Mouse (Mus musculus): ENCODE data around the gene Cers6. TPM values are rescaled to one million over a fixed set of nuclear protein-coding genes. Genes with fewer than 3 reads are reported as not detected.

The Cers6 gene
- polyA plus RNA-seq, 1 experiment from 2014 or later = 28.8 TPM

GRCm38 (mm10) chr2:69047297-69047696, 186.1 kb downstream of the Cers6 start:
- Histone ChIP-seq H3K4me1 (peaks cover 20% of the 10 kb centered on the region), H3K4me3 (no peak overlapping the region), H3K36me3 (replicated peaks) (0 out of 2 replicates have a peak, but pooled peaks cover 4% of the 10 kb centered on the region), H3K9me3 (no peaks in the 10 kb centered on the region), H3K27ac (replicated peaks) (no peak overlapping the region), H3K27me3 (replicated peaks; ENCODE audit: low read depth, poor library complexity, severe bottlenecking) (no peaks in the 10 kb centered on the region)
- WGBS = 89% methylated on average over 7 of the region's 7 CpGs
- no peak for DNase-seq (ENCODE audit: low spot score)

DNA sequence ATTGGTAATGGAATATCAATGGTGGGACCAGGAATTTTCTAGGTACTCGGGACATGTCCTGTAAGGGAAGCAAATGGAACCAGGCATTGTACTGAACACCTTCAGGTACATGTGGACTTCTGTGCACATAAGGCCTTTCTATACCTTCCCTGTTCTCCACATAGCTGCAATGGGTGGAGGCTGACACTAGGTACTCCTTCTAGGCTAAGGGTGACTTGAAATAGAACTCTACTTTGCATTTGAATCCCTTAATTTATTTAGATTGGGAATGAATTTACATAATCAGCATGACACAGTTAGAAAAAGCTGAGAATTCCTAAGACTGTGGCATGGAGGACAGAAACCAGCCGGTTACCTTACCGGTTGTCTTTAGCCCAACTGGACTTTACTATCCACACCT, 186.6 kb downstream of the Cers6 start:
- Histone ChIP-seq H3K4me3 (no peak overlapping the region), H3K36me3 (replicated peaks) (0 out of 2 replicates have a peak, but pooled peaks cover 4% of the 10 kb centered on the region), H3K27me3 (replicated peaks; ENCODE audit: low read depth, poor library complexity, severe bottlenecking) (no peaks in the 10 kb centered on the region), H3K9me3 (no peaks in the 10 kb centered on the region), H3K4me1 (peaks cover 15% of the 10 kb centered on the region), H3K27ac (replicated peaks) (no peak overlapping the region)
- 87% methylated on average over 3 of the region's 3 CpGs for WGBS
- no peak for DNase-seq (ENCODE audit: low spot score)

DNA sequence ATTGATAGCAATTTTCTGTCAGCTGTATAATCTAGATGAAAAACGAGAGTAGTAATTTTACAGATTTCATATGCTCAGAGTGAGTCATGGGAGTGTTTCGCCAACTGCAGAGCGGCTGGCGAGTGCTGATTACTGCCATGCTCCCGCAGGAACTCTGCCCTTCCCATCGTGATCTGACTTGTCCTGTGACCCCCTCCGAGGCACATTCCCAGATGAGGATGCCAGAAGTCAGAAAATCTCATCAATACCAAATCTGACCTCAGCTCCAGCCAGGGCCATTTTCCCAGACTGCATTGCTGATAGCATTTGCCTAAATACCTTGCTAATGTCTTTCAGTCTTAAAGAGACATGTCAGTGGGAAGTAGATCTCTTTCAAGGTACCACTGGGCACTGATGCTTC, 187.9 kb downstream of the Cers6 start:
- peaks cover 10% of the 10 kb centered on the region for H3K4me1 ChIP-seq
- 48% methylated on average over 7 of the region's 7 CpGs for WGBS
- DNase-seq (ENCODE audit: low spot score) = no peak

GRCm38 (mm10) chr2:69050189-69050588, 188.9 kb downstream of the Cers6 start:
- Histone ChIP-seq H3K36me3 (replicated peaks) (peaks cover 7% of the 10 kb centered on the region; the same call in 1 of the 2 replicates), H3K4me3 (no peak overlapping the region), H3K27ac (replicated peaks) (no peak overlapping the region), H3K4me1 (peaks cover 7% of the 10 kb centered on the region), H3K27me3 (replicated peaks; ENCODE audit: low read depth, poor library complexity, severe bottlenecking) (no peaks in the 10 kb centered on the region), H3K9me3 (no peaks in the 10 kb centered on the region)
- no peak for DNase-seq (ENCODE audit: low spot score)
- 87% methylated on average over 4 of the region's 4 CpGs for WGBS

More for the DNA sequence above, 187.9 kb downstream of the Cers6 start:
- Histone ChIP-seq H3K36me3 (replicated peaks) (0 out of 2 replicates have a peak, but pooled peaks cover 4% of the 10 kb centered on the region), H3K4me3 (no peak overlapping the region), H3K27me3 (replicated peaks; ENCODE audit: low read depth, poor library complexity, severe bottlenecking) (no peaks in the 10 kb centered on the region), H3K27ac (replicated peaks) (no peak overlapping the region), H3K9me3 (no peaks in the 10 kb centered on the region)

GRCm38 (mm10) chr2:69051596-69051995, 190.4 kb downstream of the Cers6 start:
- Histone ChIP-seq H3K27ac (replicated peaks) (no peak overlapping the region), H3K36me3 (replicated peaks) (peaks cover 12% of the 10 kb centered on the region; the same call in 1 of the 2 replicates), H3K4me3 (no peak overlapping the region), H3K27me3 (replicated peaks; ENCODE audit: low read depth, poor library complexity, severe bottlenecking) (no peaks in the 10 kb centered on the region), H3K9me3 (no peaks in the 10 kb centered on the region), H3K4me1 (peaks cover 7% of the 10 kb centered on the region)
- DNase-seq (ENCODE audit: low spot score) = no peak
- 56% methylated on average over 1 of the region's 1 CpGs for WGBS

DNA sequence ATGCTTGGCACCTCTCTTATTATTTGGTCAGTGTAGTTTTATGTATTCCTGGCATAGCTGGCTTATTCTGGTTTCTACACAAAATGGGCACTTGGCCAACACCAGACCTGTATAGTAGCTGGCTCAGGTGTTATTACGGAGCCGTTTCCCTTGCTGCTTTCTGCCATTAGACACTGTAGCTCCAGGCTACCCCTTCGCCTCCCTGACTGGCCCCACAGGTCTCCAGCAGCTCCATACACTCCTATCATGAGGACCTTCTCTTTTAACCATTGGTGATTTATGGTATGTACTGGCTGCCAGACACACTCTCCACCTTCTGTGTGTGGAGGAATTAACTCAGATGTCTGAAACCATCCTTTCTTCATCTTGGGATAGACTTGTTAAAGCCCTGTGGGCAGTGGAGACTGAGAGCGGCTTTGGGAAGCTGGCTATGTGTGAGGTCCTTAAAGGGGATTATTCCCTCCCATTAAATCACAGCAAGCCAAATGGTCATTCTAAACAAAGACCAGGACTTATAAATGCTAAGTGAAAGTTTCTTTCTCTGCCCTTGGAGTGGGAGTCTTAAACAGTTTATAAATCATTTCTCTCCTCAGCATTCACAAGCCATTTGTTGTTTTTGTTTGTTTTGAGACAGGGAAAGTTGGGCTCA, 192.1 kb downstream of the Cers6 start:
- Histone ChIP-seq H3K27ac (replicated peaks) (no peak overlapping the region), H3K9me3 (no peaks in the 10 kb centered on the region), H3K36me3 (replicated peaks) (peaks cover 12% of the 10 kb centered on the region; the same call in 1 of the 2 replicates), H3K4me3 (no peak overlapping the region), H3K4me1 (peaks cover 7% of the 10 kb centered on the region), H3K27me3 (replicated peaks; ENCODE audit: low read depth, poor library complexity, severe bottlenecking) (no peaks in the 10 kb centered on the region)
- WGBS = 73% methylated on average over 4 of the region's 4 CpGs
- DNase-seq (ENCODE audit: low spot score) = no peak

DNA sequence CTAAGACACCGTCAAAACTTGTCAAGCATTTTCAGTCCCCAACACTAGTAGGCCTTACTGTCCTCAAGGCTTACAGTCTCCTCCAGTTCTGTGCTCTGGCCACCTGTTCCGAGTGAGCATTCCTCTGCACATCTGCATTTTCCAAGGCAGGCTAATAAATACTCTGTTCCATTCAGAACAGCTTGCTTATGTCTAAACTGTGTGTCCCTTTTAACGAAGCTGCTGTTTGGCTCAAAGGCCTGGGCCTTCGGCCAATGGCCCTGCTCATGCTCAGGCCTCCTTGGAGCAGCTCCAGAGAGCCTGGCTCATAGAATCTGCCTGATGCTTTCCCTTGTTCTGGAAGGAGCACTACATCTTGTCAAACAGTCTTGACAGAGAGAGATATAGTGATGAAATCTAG, 193.0 kb downstream of the Cers6 start:
- no peak for DNase-seq (ENCODE audit: low spot score)
- Histone ChIP-seq H3K4me1 (peaks cover 2% of the 10 kb centered on the region), H3K4me3 (no peak overlapping the region), H3K27me3 (replicated peaks; ENCODE audit: low read depth, poor library complexity, severe bottlenecking) (no peaks in the 10 kb centered on the region), H3K9me3 (no peaks in the 10 kb centered on the region), H3K36me3 (replicated peaks) (peaks cover 12% of the 10 kb centered on the region; the same call in 1 of the 2 replicates), H3K27ac (replicated peaks) (no peak overlapping the region)
- WGBS = 86% methylated on average over 4 of the region's 4 CpGs

DNA sequence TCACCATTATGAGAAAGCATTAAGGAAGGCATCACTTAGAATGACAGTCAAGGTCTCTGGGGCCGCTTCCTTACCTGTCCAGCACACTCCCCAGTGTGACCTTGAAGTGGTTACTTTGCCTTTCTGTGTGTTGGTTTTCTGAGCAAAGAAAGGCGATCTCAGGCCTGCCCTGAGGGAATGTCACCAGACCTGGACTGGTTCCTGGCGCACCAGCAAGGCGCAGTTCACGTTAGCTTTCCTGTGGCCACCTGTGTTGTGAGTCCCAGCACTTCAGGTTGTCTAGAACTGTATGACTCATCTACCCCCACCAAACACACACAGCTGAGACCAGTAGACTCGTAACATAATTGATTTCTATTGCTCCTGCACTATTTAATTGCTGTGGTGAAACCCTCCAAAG, 193.9 kb downstream of the Cers6 start:
- 88% methylated on average over 6 of the region's 6 CpGs for WGBS

DNA sequence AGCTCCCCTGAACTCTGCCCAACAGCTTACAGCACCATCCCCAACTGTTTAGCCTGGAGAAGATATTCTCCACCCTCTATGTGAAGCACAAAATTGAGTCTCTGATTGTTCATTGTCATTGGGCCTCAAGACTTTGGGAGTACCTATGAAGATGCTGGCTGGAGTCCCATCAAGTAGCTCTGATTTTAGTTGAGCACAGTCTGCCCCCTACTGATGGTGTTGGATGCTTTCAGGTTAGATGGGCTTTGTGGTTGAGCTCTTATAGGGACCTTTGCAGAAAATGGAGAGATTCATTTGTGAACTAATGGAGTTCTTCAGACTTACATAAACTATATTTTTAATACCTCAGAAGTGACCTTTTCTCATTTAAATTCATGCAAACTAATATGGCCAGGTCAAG, 200.1 kb downstream of the Cers6 start:
- peaks cover 5% of the 10 kb centered on the region; the same call in 1 of the 2 replicates for H3K36me3 ChIP-seq (replicated peaks)
- H3K4me3 ChIP-seq = no peak overlapping the region
- H3K27me3 ChIP-seq (replicated peaks; ENCODE audit: low read depth, poor library complexity, severe bottlenecking) = no peaks in the 10 kb centered on the region
- no peaks in the 10 kb centered on the region for H3K9me3 ChIP-seq
- no peak overlapping the region for H3K27ac ChIP-seq (replicated peaks)
- no peak for DNase-seq (ENCODE audit: low spot score)
- H3K4me1 ChIP-seq = no peaks in the 10 kb centered on the region

More for the DNA sequence above, 193.9 kb downstream of the Cers6 start:
- DNase-seq (ENCODE audit: low spot score) = no peak
- H3K9me3 ChIP-seq = no peaks in the 10 kb centered on the region
- H3K27ac ChIP-seq (replicated peaks) = no peak overlapping the region
- peaks cover 12% of the 10 kb centered on the region; the same call in 1 of the 2 replicates for H3K36me3 ChIP-seq (replicated peaks)
- no peaks in the 10 kb centered on the region for H3K4me1 ChIP-seq
- H3K27me3 ChIP-seq (replicated peaks; ENCODE audit: low read depth, poor library complexity, severe bottlenecking) = no peaks in the 10 kb centered on the region
- H3K4me3 ChIP-seq = no peak overlapping the region

- 94% methylated on average over 5 of the region's 5 CpGs for WGBS
- Histone ChIP-seq H3K36me3 (replicated peaks) (peaks cover 9% of the 10 kb centered on the region; the same call in 1 of the 2 replicates), H3K9me3 (no peaks in the 10 kb centered on the region), H3K27me3 (replicated peaks; ENCODE audit: low read depth, poor library complexity, severe bottlenecking) (no peaks in the 10 kb centered on the region), H3K4me1 (no peaks in the 10 kb centered on the region), H3K4me3 (no peak overlapping the region), H3K27ac (replicated peaks) (no peak overlapping the region)
- DNase-seq (ENCODE audit: low spot score) = no peak
Measured at GRCm38 (mm10) chr2:69061910-69062689, 200.9 kb downstream of the Cers6 start.

GRCm38 (mm10) chr2:69064759-69065158, 203.5 kb downstream of the Cers6 start:
- Histone ChIP-seq H3K27ac (replicated peaks) (no peak overlapping the region), H3K4me3 (no peak overlapping the region), H3K9me3 (no peaks in the 10 kb centered on the region), H3K36me3 (replicated peaks) (peaks cover 14% of the 10 kb centered on the region; the same call in 1 of the 2 replicates), H3K4me1 (no peaks in the 10 kb centered on the region), H3K27me3 (replicated peaks; ENCODE audit: low read depth, poor library complexity, severe bottlenecking) (no peaks in the 10 kb centered on the region)
- no peak for DNase-seq (ENCODE audit: low spot score)
- WGBS = 94% methylated on average over 6 of the region's 6 CpGs

DNA sequence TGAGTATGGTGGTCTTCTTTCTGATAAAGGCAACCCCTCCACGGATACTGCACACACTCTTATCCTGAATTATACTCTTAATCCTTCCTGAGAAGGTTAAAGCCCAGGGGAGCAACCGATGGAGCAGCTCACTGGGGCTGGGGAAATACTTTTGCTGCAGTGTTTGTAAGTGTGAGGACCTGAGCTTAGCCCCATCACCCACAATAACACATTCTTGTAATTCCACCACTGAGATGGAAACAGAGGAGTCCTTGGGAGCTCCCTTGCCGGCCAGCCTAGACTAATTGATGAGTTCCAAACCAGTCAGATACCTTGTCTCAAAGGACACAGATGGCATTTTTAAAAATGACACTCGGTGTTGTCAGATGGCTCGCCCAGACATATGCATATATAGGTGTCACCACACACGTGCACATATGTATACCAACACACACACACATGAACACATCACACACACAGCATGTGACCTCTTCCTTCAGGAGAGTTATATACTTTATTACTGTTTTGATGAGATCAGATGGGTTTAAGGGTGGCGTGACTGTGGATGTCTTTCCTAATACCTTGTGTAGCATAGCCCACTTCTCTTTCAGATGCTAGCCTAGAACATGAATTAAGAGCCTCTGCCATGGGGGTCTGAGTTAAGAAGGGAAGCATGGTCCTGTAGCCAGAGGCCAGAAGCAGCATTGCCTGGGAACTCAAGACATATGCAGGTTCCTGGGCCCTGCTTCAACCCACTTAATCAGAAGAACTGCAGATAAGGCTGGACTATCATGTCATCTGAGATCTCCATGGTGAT, 210.4 kb downstream of the Cers6 start:
- no peak overlapping the region for H3K4me3 ChIP-seq
- peaks cover 3% of the 10 kb centered on the region; the same call in 1 of the 2 replicates for H3K4me1 ChIP-seq
- no peaks in the 10 kb centered on the region for H3K27me3 ChIP-seq (replicated peaks; ENCODE audit: low read depth, poor library complexity, severe bottlenecking)
- no peak for DNase-seq (ENCODE audit: low spot score)
- H3K36me3 ChIP-seq (replicated peaks) = peaks cover 6% of the 10 kb centered on the region; the same call in 1 of the 2 replicates
- no peaks in the 10 kb centered on the region for H3K9me3 ChIP-seq
- H3K27ac ChIP-seq (replicated peaks) = no peak overlapping the region
- 65% methylated on average over 7 of the region's 7 CpGs for WGBS

Data from embryonic facial prominence, embryonic 10.5 days (tissue).